Mouse (Mus musculus): ENCODE data around the gene Mknk2. TPM values are rescaled to one million over a fixed set of nuclear protein-coding genes. Genes with fewer than 3 reads are reported as not detected.
A peak's percentile ranks its signal among the peaks of the same experiment; 100 is the strongest.

Gene Mknk2
- polyA plus RNA-seq, 1 experiment = 119 TPM

DNA sequence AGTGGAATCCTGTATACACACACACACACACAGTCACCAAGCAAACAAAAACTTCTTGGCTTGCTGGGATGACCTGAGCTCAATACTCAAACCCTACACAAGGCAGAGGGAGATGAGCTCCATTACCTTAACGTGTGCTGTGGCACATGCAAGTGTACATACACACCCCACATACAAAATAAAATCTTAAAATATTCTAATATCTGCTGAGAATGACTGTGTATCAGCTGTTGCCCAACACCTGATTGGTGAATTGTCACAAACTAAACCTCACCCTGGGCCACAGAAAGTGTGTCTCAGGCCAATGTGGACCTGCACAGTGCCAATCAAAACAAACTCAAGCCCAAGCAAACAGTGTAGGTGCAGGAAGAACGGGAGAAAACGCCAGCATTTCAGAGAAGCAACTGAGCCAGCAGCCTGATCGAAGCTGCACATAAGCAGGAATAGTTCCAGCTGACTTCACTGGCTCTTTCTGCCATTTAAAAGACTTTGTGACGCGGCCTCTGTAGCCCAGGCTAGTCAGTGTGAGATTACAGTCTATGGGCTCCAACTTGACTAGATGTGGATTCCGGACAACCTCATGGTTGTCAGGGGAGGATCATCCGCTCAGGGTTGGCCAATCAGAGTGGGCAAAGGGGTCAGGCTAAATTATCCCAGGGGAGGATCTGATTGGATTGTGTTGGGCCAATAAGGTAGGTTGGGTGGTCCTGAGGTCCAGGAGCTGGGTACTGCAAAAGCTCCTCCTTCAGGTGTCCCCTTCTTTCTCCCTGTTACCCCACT lies 58.3 kb downstream of the Mknk2 start:
- H3ac ChIP-seq (ENCODE audit: control insufficient read depth, insufficient read length) = no peak overlapping the region
- no peak overlapping the region for H3K4me3 ChIP-seq
- TF ChIP-seq POLR2AphosphoS2 (IDR thresholded peaks at IDR 0.05; ENCODE audit: insufficient read length, low read depth) (no peak), SRF (IDR thresholded peaks at IDR 0.05; ENCODE audit: control insufficient read depth, insufficient read length, low read depth) (no peak), USF1 (IDR thresholded peaks at IDR 0.05; ENCODE audit: low read depth) (no peak), MAX (IDR thresholded peaks at IDR 0.05; ENCODE audit: low read depth) (no peak), CEBPB (IDR thresholded peaks at IDR 0.05; ENCODE audit: insufficient read depth, poor library complexity, severe bottlenecking) (no peak), POLR2A (IDR thresholded peaks at IDR 0.05; ENCODE audit: insufficient read length, low read depth) (no peak), TCF12 (IDR thresholded peaks at IDR 0.05; ENCODE audit: insufficient read depth, poor library complexity, severe bottlenecking) (no peak), MYOG (IDR thresholded peaks at IDR 0.05; ENCODE audit: control insufficient read depth in 1 of 3, insufficient read depth in 1 of 3, insufficient read length in 2 of 3, low read depth in 2 of 3) (no peak), TCF3 (IDR thresholded peaks at IDR 0.05; ENCODE audit: insufficient read length, low read depth) (no peak), REST (IDR thresholded peaks at IDR 0.05; ENCODE audit: insufficient read depth, insufficient read length) (no peak), MYOD1 (IDR thresholded peaks at IDR 0.05; ENCODE audit: control insufficient read depth in 1 of 3, insufficient read length in 2 of 3, low read depth in 2 of 3) (no peak), E2F4 (IDR thresholded peaks at IDR 0.05; ENCODE audit: insufficient read depth) (no peak)
- H3K79me2 ChIP-seq (ENCODE audit: control insufficient read depth, insufficient read depth) = peaks cover 19% of the 10 kb centered on the region
- H3K36me3 ChIP-seq (ENCODE audit: control insufficient read depth, insufficient read depth) = no peaks in the 10 kb centered on the region
- H3K4me2 ChIP-seq (ENCODE audit: low read depth) = no peak overlapping the region
- H3K27me3 ChIP-seq (ENCODE audit: control insufficient read depth, insufficient read depth, insufficient read length) = no peaks in the 10 kb centered on the region

DNA sequence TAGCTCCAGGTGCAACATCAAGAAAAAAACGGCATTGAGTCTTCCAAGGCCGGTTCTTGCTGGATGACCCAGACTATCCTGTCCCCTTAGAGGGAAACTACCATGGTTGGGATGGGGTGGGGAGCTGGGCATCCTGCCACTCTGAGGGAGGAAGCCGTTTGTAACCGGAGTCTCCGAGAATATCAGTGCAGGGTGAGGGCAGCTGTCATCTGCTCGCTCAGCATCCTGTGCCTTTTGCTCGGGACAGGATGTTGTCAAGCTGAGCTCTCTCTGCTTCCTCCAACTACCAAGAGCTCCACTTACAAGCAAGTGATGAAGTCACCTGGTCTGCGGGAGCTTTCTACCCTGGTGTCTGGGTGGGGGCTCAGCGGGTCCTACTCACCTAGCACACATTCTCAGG lies 59.7 kb downstream of the Mknk2 start:
- no peak for TF ChIP-seq TCF3 (IDR thresholded peaks at IDR 0.05; ENCODE audit: insufficient read length, low read depth)
- peak in 2 of 3 experiments; percentile 22 to 83 for TF ChIP-seq MYOG (IDR thresholded peaks at IDR 0.05; ENCODE audit: control insufficient read depth in 1 of 3, insufficient read depth in 1 of 3, insufficient read length in 2 of 3, low read depth in 2 of 3)
- peak in 2 of 3 experiments; percentile 54 to 87 for TF ChIP-seq MYOD1 (IDR thresholded peaks at IDR 0.05; ENCODE audit: control insufficient read depth in 1 of 3, insufficient read length in 2 of 3, low read depth in 2 of 3)
- TF ChIP-seq CEBPB (IDR thresholded peaks at IDR 0.05; ENCODE audit: insufficient read depth, poor library complexity, severe bottlenecking) = no peak
- no peak for TF ChIP-seq MAX (IDR thresholded peaks at IDR 0.05; ENCODE audit: low read depth)
- no peak for TF ChIP-seq SRF (IDR thresholded peaks at IDR 0.05; ENCODE audit: control insufficient read depth, insufficient read length, low read depth)
- no peak for TF ChIP-seq USF1 (IDR thresholded peaks at IDR 0.05; ENCODE audit: low read depth)
- peak; percentile 9 for TF ChIP-seq TCF12 (IDR thresholded peaks at IDR 0.05; ENCODE audit: insufficient read depth, poor library complexity, severe bottlenecking)
- TF ChIP-seq E2F4 (IDR thresholded peaks at IDR 0.05; ENCODE audit: insufficient read depth) = no peak
- no peak for TF ChIP-seq POLR2A (IDR thresholded peaks at IDR 0.05; ENCODE audit: insufficient read length, low read depth)
- TF ChIP-seq POLR2AphosphoS2 (IDR thresholded peaks at IDR 0.05; ENCODE audit: insufficient read length, low read depth) = no peak
- no peak for TF ChIP-seq REST (IDR thresholded peaks at IDR 0.05; ENCODE audit: insufficient read depth, insufficient read length)
- H3K4me2 ChIP-seq (ENCODE audit: low read depth) = peak overlapping the region; percentile 30
- peaks cover 5% of the 10 kb centered on the region for H3K79me2 ChIP-seq (ENCODE audit: control insufficient read depth, insufficient read depth)
- no peak overlapping the region for H3ac ChIP-seq (ENCODE audit: control insufficient read depth, insufficient read length)
- H3K4me3 ChIP-seq = no peak overlapping the region
- peaks cover 2% of the 10 kb centered on the region for H3K36me3 ChIP-seq (ENCODE audit: control insufficient read depth, insufficient read depth)
- H3K27me3 ChIP-seq (ENCODE audit: control insufficient read depth, insufficient read depth, insufficient read length) = no peaks in the 10 kb centered on the region

Other genes starting within 250 kb of the Mknk2 start
- 67.5 TPM for gene Tcf3, start 244.5 kb downstream of the Mknk2 start, polyA plus RNA-seq (2012; fragmentation: generic; extraction: Trizol)
- gene Onecut3, start 183.3 kb downstream of the Mknk2 start, polyA plus RNA-seq (2012; fragmentation: generic; extraction: Trizol) = not detected
- gene Atp8b3, start 139.0 kb downstream of the Mknk2 start, polyA plus RNA-seq (2012; fragmentation: generic; extraction: Trizol) = 0.08 TPM
- gene Rexo1, start 116.6 kb downstream of the Mknk2 start, polyA plus RNA-seq (2012; fragmentation: generic; extraction: Trizol) = 18.8 TPM
- gene Klf16, start 100.8 kb downstream of the Mknk2 start, polyA plus RNA-seq (2012; fragmentation: generic; extraction: Trizol) = 16.0 TPM
- gene Abhd17a, start 87.8 kb downstream of the Mknk2 start, polyA plus RNA-seq (2012; fragmentation: generic; extraction: Trizol) = 111 TPM
- 141 TPM for gene Scamp4, start 75.2 kb downstream of the Mknk2 start, polyA plus RNA-seq (2012; fragmentation: generic; extraction: Trizol)
- 5.7 TPM for gene Adat3, start 75.2 kb downstream of the Mknk2 start, polyA plus RNA-seq (2012; fragmentation: generic; extraction: Trizol)
- gene Gm49322, start 72.1 kb downstream of the Mknk2 start, polyA plus RNA-seq (2012; fragmentation: generic; extraction: Trizol) = 1.0 TPM
- gene Csnk1g2, start 55.3 kb downstream of the Mknk2 start, polyA plus RNA-seq (2012; fragmentation: generic; extraction: Trizol) = 178 TPM
- gene Btbd2, start 21.0 kb downstream of the Mknk2 start, polyA plus RNA-seq (2012; fragmentation: generic; extraction: Trizol) = 55.9 TPM
- 25.1 TPM for gene Mob3a, start 23.9 kb upstream of the Mknk2 start, polyA plus RNA-seq (2012; fragmentation: generic; extraction: Trizol)
- gene Izumo4, start 24.1 kb upstream of the Mknk2 start, polyA plus RNA-seq (2012; fragmentation: generic; extraction: Trizol) = 1.9 TPM
- 68.0 TPM for gene Ap3d1, start 64.2 kb upstream of the Mknk2 start, polyA plus RNA-seq (2012; fragmentation: generic; extraction: Trizol)
- gene Dot1l, start 77.1 kb upstream of the Mknk2 start, polyA plus RNA-seq (2012; fragmentation: generic; extraction: Trizol) = 20.6 TPM
- gene Sf3a2, start 120.1 kb upstream of the Mknk2 start, polyA plus RNA-seq (2012; fragmentation: generic; extraction: Trizol) = 93.1 TPM
- 69.6 TPM for gene Plekhj1, start 120.5 kb upstream of the Mknk2 start, polyA plus RNA-seq (2012; fragmentation: generic; extraction: Trizol)
- gene Amh, start 127.1 kb upstream of the Mknk2 start, polyA plus RNA-seq (2012; fragmentation: generic; extraction: Trizol) = 0.76 TPM
- 343 TPM for gene Jsrp1, start 135.4 kb upstream of the Mknk2 start, polyA plus RNA-seq (2012; fragmentation: generic; extraction: Trizol)
- gene Oaz1, start 148.5 kb upstream of the Mknk2 start, polyA plus RNA-seq (2012; fragmentation: generic; extraction: Trizol) = 1,349 TPM
- 0.05 TPM for gene Lingo3, start 165.9 kb upstream of the Mknk2 start, polyA plus RNA-seq (2012; fragmentation: generic; extraction: Trizol)
- 150 TPM for gene Lsm7, start 177.1 kb upstream of the Mknk2 start, polyA plus RNA-seq (2012; fragmentation: generic; extraction: Trizol)
- 31.0 TPM for gene Sppl2b, start 177.2 kb upstream of the Mknk2 start, polyA plus RNA-seq (2012; fragmentation: generic; extraction: Trizol)
- gene Tmprss9, start 193.7 kb upstream of the Mknk2 start, polyA plus RNA-seq (2012; fragmentation: generic; extraction: Trizol) = 0.05 TPM
- 225 TPM for gene Timm13, start 222.9 kb upstream of the Mknk2 start, polyA plus RNA-seq (2012; fragmentation: generic; extraction: Trizol)
- gene Lmnb2, start 240.1 kb upstream of the Mknk2 start, polyA plus RNA-seq (2012; fragmentation: generic; extraction: Trizol) = 65.2 TPM